Mouse (Mus musculus) CH12F3 (cell line): ENCODE measurements around the gene Fn3krp.

ENCODE experiments used
- in situ Hi-C: fragments of 300-500 bp; cut with MboI; formaldehyde crosslinking; loops from 2 replicates; pipeline ENCODE4 v1.14.3; 2020; ENCODE audit warnings: low sequenced_read_pairs

Fn3krp gene

GRCm38 (mm10) chr11:121420830-121421552, at the start of gene Fn3krp:
Fn3krp (plus strand) TSS chr11:121421401.
- in situ Hi-C loops, result no loop called here

- in situ Hi-C loops, result no loop called here
These were observed 47.9 kb upstream of the Fn3krp start for GRCm38 (mm10) chr11:121373305-121373704.

GRCm38 (mm10) chr11:121378644-121379043, 42.6 kb upstream of the Fn3krp start:
- in situ Hi-C loops, result no loop called here

- in situ Hi-C loops, result no loop called here
These were observed 40.9 kb upstream of the Fn3krp start for GRCm38 (mm10) chr11:121380294-121380693.

- in situ Hi-C loops, result no loop called here
These were observed 33.2 kb upstream of the Fn3krp start, which contains the start of gene Rab40b for GRCm38 (mm10) chr11:121387750-121388553. Rab40b (minus strand) TSS chr11:121388251.

- in situ Hi-C loops, result no loop called here
These were observed 32.7 kb upstream of the Fn3krp start for GRCm38 (mm10) chr11:121388554-121388945.

- in situ Hi-C loops, result no loop called here
These were observed 30.4 kb upstream of the Fn3krp start for GRCm38 (mm10) chr11:121390793-121391192.

GRCm38 (mm10) chr11:121392405-121392804, 28.8 kb upstream of the Fn3krp start:
- in situ Hi-C loops, result no loop called here

GRCm38 (mm10) chr11:121407366-121408155, 13.6 kb upstream of the Fn3krp start:
- in situ Hi-C loops, result no loop called here

GRCm38 (mm10) chr11:121414762-121415161, 6.4 kb upstream of the Fn3krp start:
- in situ Hi-C loops, result no loop called here

- in situ Hi-C loops, result no loop called here
These were observed 5.8 kb upstream of the Fn3krp start for GRCm38 (mm10) chr11:121415351-121415750.

- in situ Hi-C loops, result no loop called here
These were observed 3.2 kb upstream of the Fn3krp start for GRCm38 (mm10) chr11:121417971-121418370.

- in situ Hi-C loops, result no loop called here
These were observed 2.3 kb upstream of the Fn3krp start for GRCm38 (mm10) chr11:121418932-121419331.

GRCm38 (mm10) chr11:121420379-121420778, 822 bp upstream of the Fn3krp start:
- in situ Hi-C loops, result no loop called here

GRCm38 (mm10) chr11:121421553-121422173, 462 bp downstream of the Fn3krp start:
- in situ Hi-C loops, result no loop called here

- in situ Hi-C loops, result no loop called here
These were observed 12.2 kb downstream of the Fn3krp start for GRCm38 (mm10) chr11:121433397-121433796.

GRCm38 (mm10) chr11:121434156-121435155, 13.3 kb downstream of the Fn3krp start, which contains the start of gene Fn3k:
Fn3k (plus strand) TSS chr11:121434913.
- in situ Hi-C loops, result no loop called here

GRCm38 (mm10) chr11:121437236-121437635, 16.0 kb downstream of the Fn3krp start:
- in situ Hi-C loops, result no loop called here

- in situ Hi-C loops, result no loop called here
These were observed 18.6 kb downstream of the Fn3krp start for GRCm38 (mm10) chr11:121439686-121440292.
